Mouse (Mus musculus): ENCODE data around the gene Arrdc5. TPM values are rescaled to one million over a fixed set of nuclear protein-coding genes. Genes with fewer than 3 reads are reported as not detected.
A peak's percentile ranks its signal among the peaks of the same experiment; 100 is the strongest.

The Arrdc5 gene
- polyA plus RNA-seq, 1 experiment from 2014 or later = not detected

- Histone ChIP-seq H3K9ac (replicated peaks; ENCODE audit: low read depth) (no peak overlapping the region), H3K4me2 (replicated peaks; ENCODE audit: low read depth, low read length) (no peak overlapping the region), H3K4me3 (ENCODE audit: low read depth, low read length) (no peak overlapping the region), H3K9me3 (ENCODE audit: low read length) (no peaks in the 10 kb centered on the region), H3K27me3 (replicated peaks; ENCODE audit: insufficient read depth, low read length) (no peaks in the 10 kb centered on the region), H3K36me3 (ENCODE audit: insufficient read depth, low read length) (no peaks in the 10 kb centered on the region), H3K27ac (ENCODE audit: low read length) (no peak overlapping the region), H3K4me1 (ENCODE audit: insufficient read depth, low read depth, low read length) (no peaks in the 10 kb centered on the region)
- no peak for DNase-seq (ENCODE audit: low spot score)
- ATAC-seq = no peak
- TF ChIP-seq EP300 (IDR thresholded peaks at IDR 0.05) (no peak), CTCF (IDR thresholded peaks at IDR 0.05) (no peak)
- 95% methylated on average over 1 of the region's 1 CpGs for WGBS
Measured at GRCm38 (mm10) chr17:56298238-56298637, 1.8 kb downstream of the Arrdc5 start.

- Histone ChIP-seq H3K4me3 (ENCODE audit: low read depth, low read length) (no peak overlapping the region), H3K27ac (ENCODE audit: low read length) (no peak overlapping the region), H3K4me1 (ENCODE audit: insufficient read depth, low read depth, low read length) (no peaks in the 10 kb centered on the region), H3K9ac (replicated peaks; ENCODE audit: low read depth) (no peak overlapping the region), H3K36me3 (ENCODE audit: insufficient read depth, low read length) (no peaks in the 10 kb centered on the region), H3K9me3 (ENCODE audit: low read length) (no peaks in the 10 kb centered on the region), H3K27me3 (replicated peaks; ENCODE audit: insufficient read depth, low read length) (no peaks in the 10 kb centered on the region), H3K4me2 (replicated peaks; ENCODE audit: low read depth, low read length) (no peak overlapping the region)
- WGBS = 64% methylated on average over 1 of the region's 1 CpGs
- no peak for DNase-seq (ENCODE audit: low spot score)
- TF ChIP-seq EP300 (IDR thresholded peaks at IDR 0.05) = no peak
- TF ChIP-seq CTCF (IDR thresholded peaks at IDR 0.05) = no peak
- ATAC-seq = no peak
Measured at GRCm38 (mm10) chr17:56296201-56296600, 3.9 kb downstream of the Arrdc5 start.

- no peak overlapping the region for H3K9ac ChIP-seq (replicated peaks; ENCODE audit: low read depth)
- DNase-seq (ENCODE audit: low spot score) (no peak), ATAC-seq (no peak)
- H3K36me3 ChIP-seq (ENCODE audit: insufficient read depth, low read length) = no peaks in the 10 kb centered on the region
- H3K27ac ChIP-seq (ENCODE audit: low read length) = no peak overlapping the region
- no peaks in the 10 kb centered on the region for H3K27me3 ChIP-seq (replicated peaks; ENCODE audit: insufficient read depth, low read length)
- peaks cover 3% of the 10 kb centered on the region; the same call in 1 of the 2 replicates for H3K4me1 ChIP-seq (ENCODE audit: insufficient read depth, low read depth, low read length)
- no peak overlapping the region for H3K4me3 ChIP-seq (ENCODE audit: low read depth, low read length)
- WGBS = 84% methylated on average over 19 of the region's 19 CpGs
- no peaks in the 10 kb centered on the region for H3K9me3 ChIP-seq (ENCODE audit: low read length)
- no peak for TF ChIP-seq EP300 (IDR thresholded peaks at IDR 0.05)
- no peak overlapping the region for H3K4me2 ChIP-seq (replicated peaks; ENCODE audit: low read depth, low read length)
Measured at GRCm38 (mm10) chr17:56294241-56294640, 5.8 kb downstream of the Arrdc5 start.

- Histone ChIP-seq H3K27me3 (replicated peaks; ENCODE audit: insufficient read depth, low read length) (no peaks in the 10 kb centered on the region), H3K4me2 (replicated peaks; ENCODE audit: low read depth, low read length) (no peak overlapping the region), H3K27ac (ENCODE audit: low read length) (no peak overlapping the region), H3K9me3 (ENCODE audit: low read length) (no peaks in the 10 kb centered on the region), H3K9ac (replicated peaks; ENCODE audit: low read depth) (no peak overlapping the region), H3K4me3 (ENCODE audit: low read depth, low read length) (no peak overlapping the region), H3K4me1 (ENCODE audit: insufficient read depth, low read depth, low read length) (peaks cover 4% of the 10 kb centered on the region; the same call in 1 of the 2 replicates), H3K36me3 (ENCODE audit: insufficient read depth, low read length) (no peaks in the 10 kb centered on the region)
- no peak for DNase-seq (ENCODE audit: low spot score)
- 50% methylated on average over 1 of the region's 1 CpGs for WGBS
- TF ChIP-seq CTCF (IDR thresholded peaks at IDR 0.05) (no peak), EP300 (IDR thresholded peaks at IDR 0.05) (no peak)
- no peak for ATAC-seq
Measured at GRCm38 (mm10) chr17:56293291-56293690, 6.8 kb downstream of the Arrdc5 start.

- Histone ChIP-seq H3K4me3 (ENCODE audit: low read depth, low read length) (no peak within 1 kb of the TSS), H3K27me3 (replicated peaks; ENCODE audit: insufficient read depth, low read length) (no peaks in the 10 kb centered on the region), H3K27ac (ENCODE audit: low read length) (no peak within 1 kb of the TSS), H3K4me2 (replicated peaks; ENCODE audit: low read depth, low read length) (no peak within 1 kb of the TSS), H3K9ac (replicated peaks; ENCODE audit: low read depth) (no peak within 1 kb of the TSS), H3K36me3 (ENCODE audit: insufficient read depth, low read length) (no peaks in the 10 kb centered on the region), H3K4me1 (ENCODE audit: insufficient read depth, low read depth, low read length) (peaks cover 8% of the 10 kb centered on the region; the same call in 1 of the 2 replicates), H3K9me3 (ENCODE audit: low read length) (no peaks in the 10 kb centered on the region)
- no peak for DNase-seq (ENCODE audit: low spot score)
- TF ChIP-seq EP300 (IDR thresholded peaks at IDR 0.05) (no peak), CTCF (IDR thresholded peaks at IDR 0.05) (no peak)
- no peak for ATAC-seq
- 91% methylated on average over 4 of the region's 4 CpGs for WGBS
Measured at GRCm38 (mm10) chr17:56292531-56293222, 7.4 kb downstream of the Arrdc5 start, which contains the start of gene Plin3. Plin3 (minus strand) TSS chr17:56292873.

- no peaks in the 10 kb centered on the region for H3K36me3 ChIP-seq (ENCODE audit: insufficient read depth, low read length)
- H3K4me1 ChIP-seq (ENCODE audit: insufficient read depth, low read depth, low read length) = peaks cover 8% of the 10 kb centered on the region; the same call in 1 of the 2 replicates
- no peak for DNase-seq (ENCODE audit: low spot score)
- WGBS = 79% methylated on average over 7 of the region's 7 CpGs
- no peaks in the 10 kb centered on the region for H3K27me3 ChIP-seq (replicated peaks; ENCODE audit: insufficient read depth, low read length)
- TF ChIP-seq EP300 (IDR thresholded peaks at IDR 0.05) = no peak
- TF ChIP-seq CTCF (IDR thresholded peaks at IDR 0.05) = no peak
- no peaks in the 10 kb centered on the region for H3K9me3 ChIP-seq (ENCODE audit: low read length)
- peak overlapping the region; percentile 93; the same call in 1 of the 2 replicates for H3K27ac ChIP-seq (ENCODE audit: low read length)
- H3K4me3 ChIP-seq (ENCODE audit: low read depth, low read length) = no peak overlapping the region
- H3K9ac ChIP-seq (replicated peaks; ENCODE audit: low read depth) = no peak overlapping the region
- H3K4me2 ChIP-seq (replicated peaks; ENCODE audit: low read depth, low read length) = no peak overlapping the region; the same call in 1 of the 2 replicates
- no peak for ATAC-seq
Measured at GRCm38 (mm10) chr17:56291826-56292475, 8.1 kb downstream of the Arrdc5 start.

All from lung, postnatal 0 days (tissue).